Mouse (Mus musculus) testis, adult 2 months (tissue): ENCODE data around the gene Ntn4. TPM values are rescaled to one million over a fixed set of nuclear protein-coding genes. Genes with fewer than 3 reads are reported as not detected.

Experiments
- H3K27ac ChIP-seq: fragments of 200-500 bp; 2 replicates; pipeline ENCODE4 v1.5.1; 2012; ENCODE audit warnings: low read depth, low read length; ENCODE audit not compliant: control insufficient read depth, insufficient read depth
- H3K27me3 ChIP-seq: fragments of 200-500 bp; 2 replicates; pipeline ENCODE4 v1.6.1; 2012; ENCODE audit warnings: mild to moderate bottlenecking, low read length, moderate library complexity; ENCODE audit not compliant: control insufficient read depth, insufficient read depth
- H3K36me3 ChIP-seq: fragments of 200-500 bp; 2 replicates; pipeline ENCODE4 v1.6.1; 2012; ENCODE audit warnings: mild to moderate bottlenecking, low read length; ENCODE audit not compliant: control insufficient read depth, insufficient read depth
- H3K4me1 ChIP-seq: fragments of 200-500 bp; 2 replicates; pipeline ENCODE4 v1.6.1; 2012; ENCODE audit warnings: low read length; ENCODE audit not compliant: control insufficient read depth, insufficient read depth
- H3K4me3 ChIP-seq: fragments of 200-500 bp; 2 replicates; pipeline ENCODE4 v1.5.1; 2012; ENCODE audit warnings: low read depth, mild to moderate bottlenecking, low read length, moderate library complexity, mixed read lengths; ENCODE audit not compliant: control insufficient read depth
- CTCF ChIP-seq: fragments of 200-500 bp; IDR thresholded peaks from 2 replicates; pipeline ENCODE4 v1.5.1; 2012; ENCODE audit warnings: low read depth, mild to moderate bottlenecking, inconsistent platforms, low read length, moderate library complexity; ENCODE audit not compliant: control insufficient read depth, insufficient read depth, insufficient replicate concordance
- POLR2A ChIP-seq: fragments of 200-500 bp; IDR thresholded peaks from 2 replicates; pipeline ENCODE4 v1.6.1; 2012; ENCODE audit warnings: low read depth, mild to moderate bottlenecking, inconsistent platforms, low read length, moderate library complexity; ENCODE audit not compliant: control insufficient read depth
- polyA plus RNA-seq: library from polyadenylated mRNA; depleted of rRNA; stranded (reverse); fragments of >200 nt; gene quantifications from 2 replicates; pipeline ENCODE4 v1.2.3, GENCODE M21; 2012

Gene Ntn4
- polyA plus RNA-seq, 1 experiment, result 3.2 TPM

GRCm38 (mm10) chr10:93721625-93722337, 81.3 kb downstream of the Ntn4 start:
- TF ChIP-seq POLR2A (no peak), CTCF (no peak)
- no peaks in the 10 kb centered on the region for H3K36me3 ChIP-seq
- H3K27me3 ChIP-seq, result no peaks in the 10 kb centered on the region
- H3K4me1 ChIP-seq, result peaks cover 4% of the 10 kb centered on the region
- no peak overlapping the region for H3K27ac ChIP-seq
- no peak overlapping the region for H3K4me3 ChIP-seq

GRCm38 (mm10) chr10:93723942-93724542, 83.6 kb downstream of the Ntn4 start:
- H3K27ac ChIP-seq, result peak overlapping the region; percentile 44
- H3K4me3 ChIP-seq, result no peak overlapping the region
- TF ChIP-seq POLR2A, result no peak
- TF ChIP-seq CTCF, result no peak

DNA sequence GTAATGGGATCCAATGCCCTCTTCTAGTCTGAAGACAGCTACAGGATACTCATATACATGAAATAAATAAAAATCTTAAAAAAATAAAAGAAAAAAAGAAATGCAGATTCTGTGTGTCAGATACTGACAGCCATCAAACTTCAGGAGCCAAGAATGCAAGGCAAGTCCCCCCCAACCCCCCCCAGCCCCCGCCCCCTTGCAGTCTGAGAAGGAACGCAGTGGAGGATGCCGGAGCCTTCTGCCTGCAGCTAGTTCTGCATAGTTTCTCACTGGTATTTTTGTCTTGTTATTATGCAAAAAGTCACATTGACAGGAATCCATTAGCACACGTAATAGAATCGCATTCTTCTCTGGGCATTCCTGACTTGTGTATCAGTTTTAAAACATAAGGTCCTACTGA, 87.7 kb downstream of the Ntn4 start:
- Histone ChIP-seq H3K27me3 (no peaks in the 10 kb centered on the region), H3K4me3 (no peak overlapping the region), H3K27ac (no peak overlapping the region), H3K4me1 (peaks cover 4% of the 10 kb centered on the region), H3K36me3 (no peaks in the 10 kb centered on the region)
- TF ChIP-seq POLR2A, result no peak
- no peak for TF ChIP-seq CTCF

More at GRCm38 (mm10) chr10:93723942-93724542, 83.6 kb downstream of the Ntn4 start:
- Histone ChIP-seq H3K4me1 (peaks cover 4% of the 10 kb centered on the region), H3K36me3 (no peaks in the 10 kb centered on the region), H3K27me3 (no peaks in the 10 kb centered on the region)

DNA sequence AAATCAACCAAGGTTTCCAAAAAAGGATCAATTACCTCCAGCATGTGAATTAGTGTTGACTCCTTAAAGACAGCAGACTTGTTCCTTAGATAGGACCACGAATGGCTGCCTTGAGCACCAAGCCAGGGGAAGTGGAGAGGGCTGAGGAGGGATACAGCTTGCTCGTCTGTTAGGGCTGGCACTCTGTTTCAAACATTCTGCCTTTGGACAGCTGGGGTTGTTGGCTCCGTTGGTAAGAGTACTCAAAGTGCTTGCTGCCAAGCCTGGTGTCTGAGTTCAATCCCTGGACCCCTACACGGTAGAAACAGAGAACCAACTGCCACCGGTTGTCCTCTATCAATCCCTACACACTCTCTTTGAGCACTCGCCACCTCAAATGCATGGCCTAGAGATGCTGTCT, 90.0 kb downstream of the Ntn4 start:
- no peak for TF ChIP-seq CTCF
- no peak for TF ChIP-seq POLR2A

DNA sequence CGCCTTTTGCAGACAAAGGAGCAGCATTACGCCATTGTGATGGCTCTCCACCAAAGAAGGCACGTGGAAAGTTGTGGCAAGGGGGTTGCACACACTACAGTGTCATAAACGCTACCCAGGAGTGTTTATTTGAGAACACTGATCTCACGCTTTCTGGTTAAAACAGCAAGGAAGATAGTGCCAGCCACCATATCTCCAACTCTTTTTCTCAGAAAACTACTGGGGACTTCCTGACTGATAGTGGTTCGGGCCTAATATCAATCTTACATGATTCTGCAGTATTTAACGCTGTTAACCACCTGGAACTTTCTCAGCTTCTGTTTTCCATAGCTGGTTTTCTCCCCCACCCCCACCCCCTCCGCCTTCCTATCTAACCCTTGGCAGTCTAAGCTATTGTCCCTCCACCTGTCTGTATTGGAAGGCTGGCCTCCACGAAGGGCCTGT, 90.8 kb downstream of the Ntn4 start:
- TF ChIP-seq CTCF (no peak), POLR2A (no peak)
- Histone ChIP-seq H3K27me3 (no peaks in the 10 kb centered on the region), H3K4me3 (no peak overlapping the region), H3K4me1 (0 out of 2 replicates have a peak, but pooled peaks cover 3% of the 10 kb centered on the region), H3K36me3 (no peaks in the 10 kb centered on the region), H3K27ac (no peak overlapping the region)

More for the DNA sequence above, 90.0 kb downstream of the Ntn4 start:
- no peak overlapping the region for H3K4me3 ChIP-seq
- no peak overlapping the region for H3K27ac ChIP-seq
- H3K4me1 ChIP-seq, result 0 out of 2 replicates have a peak, but pooled peaks cover 3% of the 10 kb centered on the region
- no peaks in the 10 kb centered on the region for H3K36me3 ChIP-seq
- no peaks in the 10 kb centered on the region for H3K27me3 ChIP-seq

GRCm38 (mm10) chr10:93736114-93736645, 95.7 kb downstream of the Ntn4 start:
- no peaks in the 10 kb centered on the region for H3K36me3 ChIP-seq
- TF ChIP-seq POLR2A, result no peak
- no peak for TF ChIP-seq CTCF
- 0 out of 2 replicates have a peak, but pooled peaks cover 3% of the 10 kb centered on the region for H3K4me1 ChIP-seq
- H3K4me3 ChIP-seq, result no peak overlapping the region
- no peaks in the 10 kb centered on the region for H3K27me3 ChIP-seq
- no peak overlapping the region for H3K27ac ChIP-seq

- Histone ChIP-seq H3K36me3 (no peaks in the 10 kb centered on the region), H3K4me3 (no peak overlapping the region), H3K27me3 (no peaks in the 10 kb centered on the region), H3K4me1 (0 out of 2 replicates have a peak, but pooled peaks cover 3% of the 10 kb centered on the region), H3K27ac (no peak overlapping the region)
- TF ChIP-seq POLR2A (no peak), CTCF (no peak)
These were observed 96.6 kb downstream of the Ntn4 start for GRCm38 (mm10) chr10:93737080-93737479.
